Mouse (Mus musculus) gastrocnemius, postnatal 36 days (tissue): ENCODE measurements around the gene Rps6ka4. TPM values are rescaled to one million over a fixed set of nuclear protein-coding genes. Genes with fewer than 3 reads are reported as not detected.

Source experiments
- DNase-seq, 2 experiments: peaks; one replicate each; pipeline ENCODE4 v3.0.0; 2022
- intact Hi-C: fragments of 180-260 bp; cut with DNase I; formaldehyde crosslinking; loops from one replicate; pipeline ENCODE4 v1.15.1; 2025
- microRNA-seq, 2 experiments: library from miRNA; unstranded; fragments of <30 nt; microRNA quantifications; one replicate each; pipeline ENCODE4 v1.2.0; 2021
- total RNA-seq, 2 experiments: library from RNA; stranded (reverse); gene quantifications; 2 replicates each; pipeline ENCODE4 v1.2.3; 2021

Rps6ka4 gene
- total RNA-seq, 2 experiments from 2014 or later: 8.1 to 8.5 TPM

DNA sequence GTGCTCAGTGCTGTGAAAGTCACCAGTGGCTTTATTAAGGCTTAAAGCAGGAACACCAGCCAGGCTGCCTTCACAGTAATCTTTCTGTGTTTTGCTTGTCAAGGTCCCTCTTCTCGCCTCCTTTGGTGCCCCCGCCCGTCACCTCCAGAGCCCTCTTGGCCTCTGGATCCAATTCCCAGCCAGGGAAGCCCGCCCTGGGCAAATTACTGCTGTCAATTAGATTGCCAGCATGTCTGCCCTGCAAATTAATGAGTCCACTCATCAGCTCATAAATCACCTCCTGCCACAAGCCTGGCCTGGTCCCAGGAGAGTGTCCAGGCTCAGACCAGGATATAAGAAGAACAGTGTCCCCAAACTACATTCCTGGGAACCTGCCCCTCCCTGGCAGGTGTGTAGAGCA is 26.1 kb downstream of the Rps6ka4 start:
- no peak for DNase-seq
- intact Hi-C loops: no loop called here

Small RNA genes within 50 kb of the gene (microRNA-seq; reads per million reads assigned to microRNA genes)
- gene Mir5046: 0 reads per million in 2 experiments

Other genes starting within 250 kb of the Rps6ka4 start
- gene Ccdc88b, start 17.6 kb upstream of the Rps6ka4 start, total RNA-seq: under 1 TPM; 0.37 to 0.56 TPM
- gene Trmt112, start 69.1 kb upstream of the Rps6ka4 start, total RNA-seq: 10 to 100 TPM; 31.7 to 38.8 TPM
- gene Prdx5, start 69.5 kb upstream of the Rps6ka4 start, total RNA-seq: 100 to 1,000 TPM; 204 to 205 TPM
- gene Esrra, start 81.2 kb upstream of the Rps6ka4 start, total RNA-seq: 10 to 100 TPM; 84.3 to 85.3 TPM
- not detected for gene Catsperz, start 84.7 kb upstream of the Rps6ka4 start, total RNA-seq
- not detected for gene Kcnk4, start 93.9 kb upstream of the Rps6ka4 start, total RNA-seq
- gene Bad, start 101.2 kb upstream of the Rps6ka4 start, total RNA-seq: 10 to 100 TPM; 10.7 to 14.1 TPM
- 1 to 10 TPM; 9.4 to 9.7 TPM for gene Gpr137, start 101.8 kb upstream of the Rps6ka4 start, total RNA-seq
- 100 to 1,000 TPM; 105 to 128 TPM for gene Ppp1r14b, start 134.3 kb upstream of the Rps6ka4 start, total RNA-seq
- gene Plcb3, start 135.8 kb upstream of the Rps6ka4 start, total RNA-seq: 10 to 100 TPM in 1 of 2 experiments, 1 to 10 TPM in 1; 8.1 to 10.7 TPM
- 10 to 100 TPM in 1 of 2 experiments, 1 to 10 TPM in 1; 7.5 to 11.6 TPM for gene Fkbp2, start 139.9 kb upstream of the Rps6ka4 start, total RNA-seq
- gene Vegfb, start 147.0 kb upstream of the Rps6ka4 start, total RNA-seq: 100 to 1,000 TPM; 140 to 153 TPM
- 10 to 100 TPM; 31.1 to 36.4 TPM for gene Dnajc4, start 151.9 kb upstream of the Rps6ka4 start, total RNA-seq
- 10 to 100 TPM; 11.4 to 16.5 TPM for gene Nudt22, start 155.5 kb upstream of the Rps6ka4 start, total RNA-seq
- gene Trpt1, start 155.5 kb upstream of the Rps6ka4 start, total RNA-seq: 10 to 100 TPM; 21.0 to 23.2 TPM
- 1 to 10 TPM; 1.1 to 1.5 TPM for gene Fermt3, start 178.8 kb upstream of the Rps6ka4 start, total RNA-seq
- gene Stip1, start 199.3 kb upstream of the Rps6ka4 start, total RNA-seq: 10 to 100 TPM; 80.7 to 91.9 TPM
- 100 to 1,000 TPM; 240 to 280 TPM for gene Macrod1, start 216.2 kb upstream of the Rps6ka4 start, total RNA-seq